Comparison of ENCODE assay signal across 19 mouse cellular contexts in genomic region chr4:54523283-54523682, GRCm38 (mm10).
DNase-seq lines count a peak whose midpoint lies in the region; ATAC-seq lines count a peak whose summit lies in the region.
"Had no signal": no experiment of that assay in that cellular context is flagged by ENCODE, and none has a peak within 500 bp of the region (broad histone marks: within the 10 kb centered on the region; RNA-seq: fewer than 3 reads in every experiment).

No protein-coding gene starts in this region.

- 79% methylated on average over 5 of the region's 5 CpGs for WGBS in forebrain, embryonic 10.5 days
- WGBS in forebrain, embryonic 15.5 days: 84% methylated on average over 5 of the region's 5 CpGs
- 72% methylated on average over 5 of the region's 5 CpGs for WGBS in limb, embryonic 10.5 days

- H3K9me3 ChIP-seq in forebrain, embryonic 10.5 days: no peaks in the 10 kb centered on the region
- no peaks in the 10 kb centered on the region for H3K9me3 ChIP-seq in forebrain, embryonic 15.5 days
- H3K9me3 ChIP-seq in limb, embryonic 10.5 days (replicated peaks): no peaks in the 10 kb centered on the region
- H3K9me3 ChIP-seq: neural tube, embryonic 12.5 days had no signal

- ATAC-seq in forebrain, embryonic 15.5 days (replicated peaks): no peak
- ATAC-seq: midbrain, embryonic 16.5 days had no signal

- 0 out of 2 replicates have a peak overlapping the region, but pooled peaks have one; percentile 6 for H3K27ac ChIP-seq in forebrain, embryonic 10.5 days
- no peak overlapping the region for H3K27ac ChIP-seq in forebrain, embryonic 15.5 days (replicated peaks)
- peak overlapping the region; percentile 66 for H3K27ac ChIP-seq in limb, embryonic 10.5 days
- H3K27ac ChIP-seq: hindbrain, embryonic 14.5 days; layer of hippocampus, adult 2 months; neural tube, embryonic 12.5 days; stomach, postnatal 0 days had no signal

- no peaks in the 10 kb centered on the region for H3K27me3 ChIP-seq in forebrain, embryonic 10.5 days (ENCODE audit: poor library complexity, severe bottlenecking)
- H3K27me3 ChIP-seq in forebrain, embryonic 15.5 days: no peaks in the 10 kb centered on the region
- no peaks in the 10 kb centered on the region for H3K27me3 ChIP-seq in limb, embryonic 10.5 days (ENCODE audit: low read depth, poor library complexity, severe bottlenecking)
- H3K27me3 ChIP-seq: neural tube, embryonic 12.5 days had no signal

- H3K4me1 ChIP-seq in forebrain, embryonic 10.5 days: peaks cover 10% of the 10 kb centered on the region
- H3K4me1 ChIP-seq in forebrain, embryonic 15.5 days: no peaks in the 10 kb centered on the region
- peaks cover 44% of the 10 kb centered on the region for H3K4me1 ChIP-seq in limb, embryonic 10.5 days
- H3K4me1 ChIP-seq: neural tube, embryonic 12.5 days had no signal

- H3K4me2 ChIP-seq in forebrain, embryonic 15.5 days (replicated peaks): no peak overlapping the region
- H3K4me2 ChIP-seq: hindbrain, embryonic 14.5 days; neural tube, embryonic 12.5 days had no signal

- no peak overlapping the region for H3K4me3 ChIP-seq in forebrain, embryonic 10.5 days
- no peak overlapping the region for H3K4me3 ChIP-seq in forebrain, embryonic 15.5 days
- H3K4me3 ChIP-seq in limb, embryonic 10.5 days: no peak overlapping the region
- H3K4me3 ChIP-seq: erythroblast, embryonic 14.5 days; layer of hippocampus, adult 2 months; neural tube, embryonic 12.5 days had no signal

- no peak overlapping the region for H3K9ac ChIP-seq in forebrain, embryonic 15.5 days (replicated peaks)
- H3K9ac ChIP-seq: hindbrain, embryonic 14.5 days; neural tube, embryonic 12.5 days had no signal

- no peak for DNase-seq in forebrain, embryonic 10.5 days (ENCODE audit: extremely low spot score, low spot score)
- DNase-seq in kidney, postnatal 14 days: peak; percentile 12
- DNase-seq in kidney, postnatal 25 days: no peak
- peak; percentile 92 for DNase-seq in 416B (ENCODE audit: low read depth)
- DNase-seq in limb, embryonic 10.5 days (ENCODE audit: low spot score): no peak
- no peak for DNase-seq in gastrocnemius, postnatal 14 days
- no peak for DNase-seq in left cerebral cortex, postnatal 4 days
- DNase-seq: cerebellum, adult 18-20 months; gastrocnemius, postnatal 36 days; kidney, adult 11 months; lung, adult 18-20 months; spleen, adult 18-20 months had no signal

- intact Hi-C loops in gastrocnemius, postnatal 14 days (cut with DNase I; ENCODE audit: low total_unique reads): no loop called here
- intact Hi-C loops in left cerebral cortex, postnatal 4 days (cut with DNase I): no loop called here

- H3K36me3 ChIP-seq in forebrain, embryonic 10.5 days (replicated peaks): no peaks in the 10 kb centered on the region
- no peaks in the 10 kb centered on the region for H3K36me3 ChIP-seq in forebrain, embryonic 15.5 days
- H3K36me3 ChIP-seq in limb, embryonic 10.5 days: no peaks in the 10 kb centered on the region
- H3K36me3 ChIP-seq: neural tube, embryonic 12.5 days had no signal

Comparison
In these comparisons a context has a peak if more than half of its experiments do, and no peak if none do; other contexts are left out.
1. DNase-seq: peak in kidney, postnatal 14 days (single experiment) and 416B (single experiment); none in forebrain, embryonic 10.5 days (single experiment), kidney, postnatal 25 days (0 of 2), limb, embryonic 10.5 days (single experiment), gastrocnemius, postnatal 14 days (single experiment) and left cerebral cortex, postnatal 4 days (single experiment).